Mouse (Mus musculus) inflammation-experienced regulatory T-cells, adult 16 weeks (primary cell): ENCODE measurements around the gene Btbd35f24. TPM values are rescaled to one million over a fixed set of nuclear protein-coding genes. Genes with fewer than 3 reads are reported as not detected.

ENCODE experiments used
- polyA plus RNA-seq: library from polyadenylated mRNA; unstranded; fragments of 100-300 nt; shearing (Covaris generic); gene quantifications from one replicate; pipeline ENCODE4 v1.2.1, GENCODE M21; 2017

Btbd35f24 gene
- polyA plus RNA-seq, result not detected

DNA sequence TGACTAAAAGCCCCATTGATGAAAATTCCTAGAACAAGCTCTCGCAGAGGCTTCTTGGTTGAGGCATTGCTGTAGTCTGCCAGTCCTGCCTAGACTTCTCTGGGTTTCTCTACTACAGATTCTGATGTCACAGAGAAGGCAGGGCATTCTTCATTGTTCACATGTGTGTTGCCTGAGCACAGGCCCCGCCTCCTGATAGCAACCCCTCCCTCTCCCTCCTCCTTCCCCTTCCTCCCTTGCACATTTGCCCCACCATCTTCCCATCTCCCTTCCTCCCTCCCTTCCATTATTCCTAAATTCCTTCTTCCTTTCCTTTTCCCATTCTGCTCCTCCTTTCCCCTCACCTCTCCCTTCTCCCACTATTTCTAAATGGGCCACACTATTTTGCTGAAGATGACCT, at the start of gene Btbd35f24:
TSS of gene Btbd35f24 (minus strand) at position 101 of the 400 bp plus-strand sequence.

Other genes starting within 250 kb of the Btbd35f24 start
- not detected for gene Btbd35f23, start 119.0 kb downstream of the Btbd35f24 start, polyA plus RNA-seq
- not detected for gene Btbd35f11, start 247.9 kb upstream of the Btbd35f24 start, polyA plus RNA-seq